Mouse (Mus musculus) small intestine, adult 2 months (tissue): Measurements from ENCODE around the gene Thoc3. TPM values are rescaled to one million over a fixed set of nuclear protein-coding genes. Genes with fewer than 3 reads are reported as not detected.

Experiments
- H3K27ac ChIP-seq: fragments of 200-500 bp; 2 replicates; pipeline ENCODE4 v1.5.1; 2012; ENCODE audit warnings: low read depth, low read length, control low read depth, inconsistent platforms; ENCODE audit not compliant: insufficient read depth
- H3K27me3 ChIP-seq: fragments of 200-500 bp; 2 replicates; pipeline ENCODE4 v1.6.1; 2012; ENCODE audit warnings: mild to moderate bottlenecking, moderate library complexity, low read length, inconsistent platforms; ENCODE audit not compliant: control insufficient read depth, insufficient read depth
- H3K36me3 ChIP-seq: fragments of 200-500 bp; 2 replicates; pipeline ENCODE4 v1.6.1; 2012; ENCODE audit warnings: mild to moderate bottlenecking, low read length, control low read depth, inconsistent platforms; ENCODE audit not compliant: control insufficient read depth, insufficient read depth
- H3K4me1 ChIP-seq: fragments of 200-500 bp; 2 replicates; pipeline ENCODE4 v1.6.1; 2012; ENCODE audit warnings: low read length, inconsistent platforms, mixed read lengths; ENCODE audit not compliant: control insufficient read depth, insufficient read depth, insufficient read length
- H3K4me3 ChIP-seq: fragments of 200-500 bp; 2 replicates; pipeline ENCODE4 v1.5.1; 2012; ENCODE audit warnings: low read depth, mild to moderate bottlenecking, control low read depth, inconsistent platforms, low read length, moderate library complexity
- CTCF ChIP-seq: fragments of 200-500 bp; IDR thresholded peaks from 2 replicates; pipeline ENCODE4 v1.5.1; 2012; ENCODE audit warnings: low read depth, mild to moderate bottlenecking, control low read depth, inconsistent platforms, low read length, moderate library complexity, mixed read lengths; ENCODE audit not compliant: insufficient replicate concordance, insufficient read length; ENCODE audit errors: extremely low read depth
- POLR2A ChIP-seq: fragments of 200-500 bp; IDR thresholded peaks from 2 replicates; pipeline ENCODE4 v1.6.1; 2012; ENCODE audit warnings: low read depth, mild to moderate bottlenecking, control low read depth, inconsistent platforms, low read length, moderate library complexity
- WGBS: fragments of 180-500 bp; shearing (Covaris S2); methylation state at CpG from one replicate; pipeline ENCODE4 v1.1.7; 2018; 5-methylcytosine and 5-hydroxymethylcytosine counted together
- polyA plus RNA-seq: library from polyadenylated mRNA; depleted of rRNA; stranded (reverse); fragments of >200 nt; gene quantifications from 2 replicates; pipeline ENCODE4 v1.2.3, GENCODE M21; 2012

The Thoc3 gene
- polyA plus RNA-seq, 1 experiment = 29.7 TPM

DNA sequence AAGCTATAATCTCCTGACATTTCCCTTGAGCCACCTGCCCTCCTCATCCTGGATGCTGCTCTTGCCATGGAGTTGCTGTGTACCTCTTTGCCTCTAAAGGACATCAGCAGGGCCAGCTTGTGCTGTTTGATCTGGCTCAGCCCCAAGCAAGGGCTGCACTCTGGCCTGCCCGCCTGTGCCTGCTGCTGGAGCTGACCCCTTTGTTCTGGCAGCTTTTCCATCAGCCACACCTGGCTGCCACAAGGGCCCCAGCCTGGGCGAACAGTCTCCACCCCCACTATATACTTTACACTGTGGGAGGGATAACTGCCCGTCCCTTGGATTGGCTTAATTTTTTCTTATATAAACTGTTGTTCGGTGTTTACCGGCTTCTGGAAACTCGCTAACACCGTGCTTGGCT lies 28.7 kb downstream of the Thoc3 start:
- no peak for TF ChIP-seq CTCF
- TF ChIP-seq POLR2A = no peak
- Histone ChIP-seq H3K4me3 (no peak overlapping the region), H3K27ac (peak overlapping the region; percentile 64; the same call in 1 of the 2 replicates), H3K36me3 (no peaks in the 10 kb centered on the region), H3K27me3 (no peaks in the 10 kb centered on the region), H3K4me1 (peaks cover 17% of the 10 kb centered on the region)
- 9% methylated on average over 7 of the region's 7 CpGs for WGBS

DNA sequence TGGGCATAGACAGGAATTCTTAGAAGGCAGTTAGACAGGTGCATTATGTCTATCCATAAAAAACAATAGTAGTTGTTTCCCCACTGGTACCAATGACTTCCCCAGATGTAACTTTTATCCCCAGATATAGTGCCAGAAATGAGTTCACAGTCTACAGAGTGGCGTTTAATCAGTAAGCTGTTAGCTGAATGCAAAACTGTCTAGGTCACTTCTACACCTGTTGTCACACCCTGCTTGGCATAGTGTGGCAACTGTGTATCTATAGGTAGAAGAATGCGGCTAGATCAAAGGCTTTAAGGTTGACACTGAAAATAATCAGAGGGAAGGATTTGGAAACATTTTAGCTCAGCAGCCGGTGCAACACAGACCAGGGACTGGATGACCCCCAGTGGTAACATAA lies 29.8 kb downstream of the Thoc3 start:
- Histone ChIP-seq H3K4me1 (peaks cover 17% of the 10 kb centered on the region), H3K27me3 (no peaks in the 10 kb centered on the region), H3K36me3 (no peaks in the 10 kb centered on the region), H3K27ac (peak overlapping the region; percentile 42; the same call in 1 of the 2 replicates), H3K4me3 (no peak overlapping the region)
- no peak for TF ChIP-seq CTCF
- TF ChIP-seq POLR2A = no peak
- WGBS = 27% methylated on average over 3 of the region's 3 CpGs

DNA sequence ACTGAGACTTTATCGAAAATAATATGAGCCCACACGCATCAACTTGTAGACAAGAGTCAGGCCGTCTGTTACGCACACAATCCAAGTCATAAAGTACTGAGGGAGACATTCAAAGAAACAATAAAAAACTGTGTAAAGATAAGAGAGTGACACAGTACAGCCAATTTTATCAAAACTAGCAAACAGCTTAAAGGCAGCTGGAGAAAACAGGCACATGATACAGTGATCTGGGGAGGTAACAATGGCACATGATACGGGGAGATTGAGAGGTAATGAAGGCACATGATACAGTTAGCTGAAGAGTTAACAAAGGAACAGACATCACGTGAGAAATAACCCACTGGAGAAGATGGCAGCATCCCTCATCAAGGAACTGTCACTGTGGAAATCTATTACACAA lies 31.6 kb downstream of the Thoc3 start:
- peak overlapping the region; percentile 21; the same call in 1 of the 2 replicates for H3K27ac ChIP-seq
- H3K36me3 ChIP-seq = no peaks in the 10 kb centered on the region
- peaks cover 17% of the 10 kb centered on the region for H3K4me1 ChIP-seq
- WGBS = 29% methylated on average over 6 of the region's 6 CpGs
- no peaks in the 10 kb centered on the region for H3K27me3 ChIP-seq
- TF ChIP-seq CTCF = no peak
- no peak for TF ChIP-seq POLR2A
- H3K4me3 ChIP-seq = no peak overlapping the region

DNA sequence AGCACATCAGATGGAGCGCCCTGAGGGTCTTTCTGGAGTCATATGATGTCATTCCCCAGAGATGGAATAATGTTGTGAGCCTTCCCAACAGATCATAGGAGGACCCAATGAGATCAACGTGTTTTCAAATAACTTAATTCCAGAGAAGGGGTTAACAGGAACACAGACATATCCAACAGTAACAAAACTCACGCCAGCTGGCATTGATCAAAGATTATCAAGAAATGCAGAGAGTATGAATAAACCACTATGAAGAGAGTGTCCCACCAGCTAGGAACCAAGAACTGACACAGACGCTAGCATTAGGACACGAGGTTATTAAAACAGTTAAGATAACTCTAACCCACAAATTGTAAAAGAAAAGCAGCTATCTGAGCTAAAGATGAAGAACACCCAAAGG lies 32.0 kb downstream of the Thoc3 start:
- no peak overlapping the region for H3K27ac ChIP-seq
- WGBS = 15% methylated on average over 5 of the region's 5 CpGs
- no peak overlapping the region for H3K4me3 ChIP-seq
- H3K27me3 ChIP-seq = no peaks in the 10 kb centered on the region
- H3K4me1 ChIP-seq = peaks cover 17% of the 10 kb centered on the region
- TF ChIP-seq CTCF (no peak), POLR2A (no peak)
- H3K36me3 ChIP-seq = no peaks in the 10 kb centered on the region

DNA sequence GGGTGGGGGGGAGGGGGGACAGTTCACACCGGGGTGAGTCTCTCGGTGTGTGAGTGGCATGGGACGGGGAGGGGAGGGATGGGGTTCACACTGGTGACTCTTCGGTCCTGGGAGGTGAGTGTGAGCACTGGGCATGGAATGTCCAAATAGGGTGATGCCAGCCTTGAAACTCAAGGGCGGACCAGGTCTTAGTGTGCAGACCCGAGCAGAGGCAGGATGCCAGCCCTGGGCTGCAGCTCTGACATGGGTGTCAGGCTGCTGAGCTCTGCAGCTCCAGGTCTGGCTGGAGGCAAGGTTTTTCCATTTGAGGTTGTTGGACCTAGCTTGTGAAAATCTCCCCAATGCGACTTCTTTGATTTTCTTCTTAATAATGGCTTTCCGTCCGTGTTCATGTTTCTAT lies 37.5 kb downstream of the Thoc3 start:
- Histone ChIP-seq H3K4me1 (no peaks in the 10 kb centered on the region), H3K4me3 (no peak overlapping the region), H3K36me3 (no peaks in the 10 kb centered on the region), H3K27ac (no peak overlapping the region), H3K27me3 (no peaks in the 10 kb centered on the region)
- WGBS = 86% methylated on average over 9 of the region's 9 CpGs
- TF ChIP-seq POLR2A (no peak), CTCF (no peak)

DNA sequence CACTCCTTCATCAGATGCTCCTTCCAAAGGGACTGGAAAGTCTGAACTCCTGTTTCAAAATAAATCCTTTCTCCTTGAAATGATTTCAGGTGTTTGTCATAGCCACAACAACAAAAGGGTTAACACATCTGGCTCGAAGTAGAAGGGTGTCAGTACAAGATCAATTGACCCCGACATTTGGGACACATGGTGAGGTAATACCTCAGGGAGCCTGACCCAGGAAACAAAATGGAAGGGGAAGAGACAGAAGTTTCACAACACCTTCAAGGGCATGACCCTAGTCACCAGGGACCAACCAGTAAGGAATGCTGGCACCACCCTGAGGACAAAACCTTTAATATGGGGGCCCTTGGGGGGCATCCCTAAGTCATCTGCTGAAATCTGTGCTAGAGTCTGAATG lies 38.6 kb downstream of the Thoc3 start:
- 41% methylated on average over 2 of the region's 2 CpGs for WGBS
- H3K27me3 ChIP-seq = no peaks in the 10 kb centered on the region
- H3K36me3 ChIP-seq = no peaks in the 10 kb centered on the region
- H3K27ac ChIP-seq = no peak overlapping the region
- no peak overlapping the region for H3K4me3 ChIP-seq
- no peaks in the 10 kb centered on the region; the same call in 1 of the 2 replicates for H3K4me1 ChIP-seq
- TF ChIP-seq POLR2A (no peak), CTCF (no peak)

DNA sequence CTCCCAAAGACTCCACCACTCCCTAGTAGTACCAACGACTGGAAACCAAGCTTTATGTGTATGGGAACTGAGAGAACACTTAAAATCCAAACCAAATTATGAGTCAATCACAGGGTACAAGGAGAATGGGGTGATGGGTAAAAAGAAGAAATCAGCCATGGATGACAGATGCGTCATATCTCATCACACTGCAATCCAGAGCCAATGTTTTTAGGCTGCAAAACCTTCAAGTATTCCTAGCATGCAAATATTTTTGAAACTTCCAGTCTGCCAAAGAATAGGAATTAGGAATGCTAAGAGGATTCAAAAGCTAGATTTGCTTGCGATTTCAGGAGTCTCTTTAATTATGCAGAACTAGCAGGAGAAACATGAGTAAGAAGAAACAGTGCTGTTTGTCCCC lies 39.9 kb downstream of the Thoc3 start:
- Histone ChIP-seq H3K4me1 (peaks cover 3% of the 10 kb centered on the region), H3K27ac (no peak overlapping the region), H3K36me3 (no peaks in the 10 kb centered on the region), H3K4me3 (no peak overlapping the region), H3K27me3 (no peaks in the 10 kb centered on the region)
- 84% methylated on average over 3 of the region's 3 CpGs for WGBS
- TF ChIP-seq POLR2A (no peak), CTCF (no peak)
